Mouse (Mus musculus): Measurements from ENCODE around the gene Aff3. TPM values are rescaled to one million over a fixed set of nuclear protein-coding genes. Genes with fewer than 3 reads are reported as not detected.
A peak's percentile ranks its signal among the peaks of the same experiment; 100 is the strongest.

The Aff3 gene
- polyA plus RNA-seq, 1 experiment from 2014 or later: 29.5 TPM

- no peak for ATAC-seq (ENCODE audit: low FRiP score)
- Histone ChIP-seq H3K27ac (no peak overlapping the region), H3K4me2 (replicated peaks) (no peak overlapping the region), H3K9ac (no peak overlapping the region), H3K27me3 (ENCODE audit: control insufficient read depth, insufficient read depth, low read length) (no peaks in the 10 kb centered on the region), H3K36me3 (replicated peaks; ENCODE audit: control insufficient read depth, insufficient read depth) (no peaks in the 10 kb centered on the region), H3K4me3 (replicated peaks; ENCODE audit: low read length) (no peak overlapping the region), H3K4me1 (replicated peaks; ENCODE audit: control insufficient read depth, insufficient read depth, low read length) (peaks cover 36% of the 10 kb centered on the region), H3K9me3 (ENCODE audit: control insufficient read depth, low read length) (no peaks in the 10 kb centered on the region)
- 78% methylated on average over 7 of the region's 7 CpGs for WGBS
- no peak for DNase-seq (ENCODE audit: low spot score)
Observed at GRCm38 (mm10) chr1:38501231-38501630, 163.5 kb downstream of the Aff3 start.

GRCm38 (mm10) chr1:38499500-38499899 is 165.3 kb downstream of the Aff3 start:
- H3K9me3 ChIP-seq (ENCODE audit: control insufficient read depth, low read length): no peaks in the 10 kb centered on the region
- peaks cover 37% of the 10 kb centered on the region for H3K4me1 ChIP-seq (replicated peaks; ENCODE audit: control insufficient read depth, insufficient read depth, low read length)
- no peaks in the 10 kb centered on the region for H3K36me3 ChIP-seq (replicated peaks; ENCODE audit: control insufficient read depth, insufficient read depth)
- WGBS: 86% methylated on average over 6 of the region's 6 CpGs
- H3K9ac ChIP-seq: no peak overlapping the region
- H3K4me3 ChIP-seq (replicated peaks; ENCODE audit: low read length): no peak overlapping the region
- no peak for ATAC-seq (ENCODE audit: low FRiP score)
- no peak overlapping the region for H3K4me2 ChIP-seq (replicated peaks)
- H3K27ac ChIP-seq: no peak overlapping the region
- H3K27me3 ChIP-seq (ENCODE audit: control insufficient read depth, insufficient read depth, low read length): no peaks in the 10 kb centered on the region
- no peak for DNase-seq (ENCODE audit: low spot score)

GRCm38 (mm10) chr1:38497576-38497975 is 167.2 kb downstream of the Aff3 start:
- H3K27me3 ChIP-seq (ENCODE audit: control insufficient read depth, insufficient read depth, low read length): no peaks in the 10 kb centered on the region
- H3K4me1 ChIP-seq (replicated peaks; ENCODE audit: control insufficient read depth, insufficient read depth, low read length): peaks cover 25% of the 10 kb centered on the region
- peak overlapping the region; percentile 62 for H3K27ac ChIP-seq
- no peak overlapping the region for H3K4me3 ChIP-seq (replicated peaks; ENCODE audit: low read length)
- ATAC-seq (ENCODE audit: low FRiP score): no peak
- no peaks in the 10 kb centered on the region for H3K9me3 ChIP-seq (ENCODE audit: control insufficient read depth, low read length)
- H3K4me2 ChIP-seq (replicated peaks): no peak overlapping the region
- H3K9ac ChIP-seq: no peak overlapping the region
- H3K36me3 ChIP-seq (replicated peaks; ENCODE audit: control insufficient read depth, insufficient read depth): no peaks in the 10 kb centered on the region
- WGBS: 19% methylated on average over 6 of the region's 6 CpGs
- DNase-seq (ENCODE audit: low spot score): no peak

GRCm38 (mm10) chr1:38496886-38497528 is 167.7 kb downstream of the Aff3 start:
- Histone ChIP-seq H3K27me3 (ENCODE audit: control insufficient read depth, insufficient read depth, low read length) (no peaks in the 10 kb centered on the region), H3K4me1 (replicated peaks; ENCODE audit: control insufficient read depth, insufficient read depth, low read length) (peaks cover 20% of the 10 kb centered on the region), H3K27ac (peak overlapping the region; percentile 62), H3K36me3 (replicated peaks; ENCODE audit: control insufficient read depth, insufficient read depth) (no peaks in the 10 kb centered on the region), H3K4me3 (replicated peaks; ENCODE audit: low read length) (no peak overlapping the region), H3K9ac (no peak overlapping the region), H3K4me2 (replicated peaks) (no peak overlapping the region), H3K9me3 (ENCODE audit: control insufficient read depth, low read length) (no peaks in the 10 kb centered on the region)
- ATAC-seq (ENCODE audit: low FRiP score) (0 out of 2 replicates have a peak, but pooled peaks have one; percentile 40), DNase-seq (ENCODE audit: low spot score) (peak; percentile 47)
- WGBS: 68% methylated on average over 10 of the region's 10 CpGs

GRCm38 (mm10) chr1:38495284-38495683 is 169.5 kb downstream of the Aff3 start:
- WGBS: 90% methylated on average over 2 of the region's 2 CpGs

GRCm38 (mm10) chr1:38489733-38490132 is 175.0 kb downstream of the Aff3 start:
- DNase-seq (ENCODE audit: low spot score) (no peak), ATAC-seq (ENCODE audit: low FRiP score) (no peak)
- no peaks in the 10 kb centered on the region for H3K36me3 ChIP-seq (replicated peaks; ENCODE audit: control insufficient read depth, insufficient read depth)
- 92% methylated on average over 6 of the region's 6 CpGs for WGBS
- H3K4me3 ChIP-seq (replicated peaks; ENCODE audit: low read length): no peak overlapping the region
- no peaks in the 10 kb centered on the region for H3K27me3 ChIP-seq (ENCODE audit: control insufficient read depth, insufficient read depth, low read length)
- 0 out of 2 replicates have a peak, but pooled peaks cover 5% of the 10 kb centered on the region for H3K4me1 ChIP-seq (replicated peaks; ENCODE audit: control insufficient read depth, insufficient read depth, low read length)
- H3K4me2 ChIP-seq (replicated peaks): no peak overlapping the region
- no peaks in the 10 kb centered on the region for H3K9me3 ChIP-seq (ENCODE audit: control insufficient read depth, low read length)
- no peak overlapping the region for H3K9ac ChIP-seq
- H3K27ac ChIP-seq: no peak overlapping the region

More at GRCm38 (mm10) chr1:38495284-38495683, 169.5 kb downstream of the Aff3 start:
- ATAC-seq (ENCODE audit: low FRiP score): no peak
- H3K36me3 ChIP-seq (replicated peaks; ENCODE audit: control insufficient read depth, insufficient read depth): no peaks in the 10 kb centered on the region
- no peak overlapping the region for H3K4me2 ChIP-seq (replicated peaks)
- no peaks in the 10 kb centered on the region for H3K9me3 ChIP-seq (ENCODE audit: control insufficient read depth, low read length)
- no peaks in the 10 kb centered on the region for H3K27me3 ChIP-seq (ENCODE audit: control insufficient read depth, insufficient read depth, low read length)
- no peak overlapping the region for H3K9ac ChIP-seq
- DNase-seq (ENCODE audit: low spot score): no peak
- peaks cover 20% of the 10 kb centered on the region for H3K4me1 ChIP-seq (replicated peaks; ENCODE audit: control insufficient read depth, insufficient read depth, low read length)
- no peak overlapping the region for H3K27ac ChIP-seq
- no peak overlapping the region for H3K4me3 ChIP-seq (replicated peaks; ENCODE audit: low read length)

GRCm38 (mm10) chr1:38488667-38489210 is 176.0 kb downstream of the Aff3 start:
- H3K36me3 ChIP-seq (replicated peaks; ENCODE audit: control insufficient read depth, insufficient read depth): no peaks in the 10 kb centered on the region
- H3K9me3 ChIP-seq (ENCODE audit: control insufficient read depth, low read length): no peaks in the 10 kb centered on the region
- peak; percentile 29 for DNase-seq (ENCODE audit: low spot score)
- H3K4me1 ChIP-seq (replicated peaks; ENCODE audit: control insufficient read depth, insufficient read depth, low read length): 0 out of 2 replicates have a peak, but pooled peaks cover 5% of the 10 kb centered on the region
- no peaks in the 10 kb centered on the region for H3K27me3 ChIP-seq (ENCODE audit: control insufficient read depth, insufficient read depth, low read length)
- no peak for ATAC-seq (ENCODE audit: low FRiP score)
- no peak overlapping the region for H3K4me3 ChIP-seq (replicated peaks; ENCODE audit: low read length)
- peak overlapping the region; percentile 44 for H3K27ac ChIP-seq
- no peak overlapping the region for H3K4me2 ChIP-seq (replicated peaks)
- WGBS: 46% methylated on average over 8 of the region's 8 CpGs
- H3K9ac ChIP-seq: peak overlapping the region; percentile 34; the same call in 1 of the 2 replicates

- no peak for ATAC-seq (ENCODE audit: low FRiP score)
- no peaks in the 10 kb centered on the region for H3K9me3 ChIP-seq (ENCODE audit: control insufficient read depth, low read length)
- WGBS: 94% methylated on average over 2 of the region's 2 CpGs
Observed at GRCm38 (mm10) chr1:38487884-38488283, 176.9 kb downstream of the Aff3 start.

GRCm38 (mm10) chr1:38483191-38483590 is 181.6 kb downstream of the Aff3 start:
- no peak overlapping the region for H3K27ac ChIP-seq
- H3K9ac ChIP-seq: no peak overlapping the region
- H3K9me3 ChIP-seq (ENCODE audit: control insufficient read depth, low read length): no peaks in the 10 kb centered on the region
- DNase-seq (ENCODE audit: low spot score) (no peak), ATAC-seq (ENCODE audit: low FRiP score) (no peak)
- H3K27me3 ChIP-seq (ENCODE audit: control insufficient read depth, insufficient read depth, low read length): no peaks in the 10 kb centered on the region
- H3K4me2 ChIP-seq (replicated peaks): no peak overlapping the region
- no peak overlapping the region for H3K4me3 ChIP-seq (replicated peaks; ENCODE audit: low read length)
- H3K36me3 ChIP-seq (replicated peaks; ENCODE audit: control insufficient read depth, insufficient read depth): no peaks in the 10 kb centered on the region
- 67% methylated on average over 2 of the region's 2 CpGs for WGBS
- H3K4me1 ChIP-seq (replicated peaks; ENCODE audit: control insufficient read depth, insufficient read depth, low read length): 0 out of 2 replicates have a peak, but pooled peaks cover 3% of the 10 kb centered on the region

More at GRCm38 (mm10) chr1:38487884-38488283, 176.9 kb downstream of the Aff3 start:
- DNase-seq (ENCODE audit: low spot score): no peak
- Histone ChIP-seq H3K4me2 (replicated peaks) (no peak overlapping the region), H3K27me3 (ENCODE audit: control insufficient read depth, insufficient read depth, low read length) (no peaks in the 10 kb centered on the region), H3K4me3 (replicated peaks; ENCODE audit: low read length) (no peak overlapping the region), H3K9ac (no peak overlapping the region), H3K36me3 (replicated peaks; ENCODE audit: control insufficient read depth, insufficient read depth) (no peaks in the 10 kb centered on the region), H3K4me1 (replicated peaks; ENCODE audit: control insufficient read depth, insufficient read depth, low read length) (0 out of 2 replicates have a peak, but pooled peaks cover 5% of the 10 kb centered on the region), H3K27ac (no peak overlapping the region)

Data from hindbrain, embryonic 14.5 days (tissue).